In the genomic region with DNA sequence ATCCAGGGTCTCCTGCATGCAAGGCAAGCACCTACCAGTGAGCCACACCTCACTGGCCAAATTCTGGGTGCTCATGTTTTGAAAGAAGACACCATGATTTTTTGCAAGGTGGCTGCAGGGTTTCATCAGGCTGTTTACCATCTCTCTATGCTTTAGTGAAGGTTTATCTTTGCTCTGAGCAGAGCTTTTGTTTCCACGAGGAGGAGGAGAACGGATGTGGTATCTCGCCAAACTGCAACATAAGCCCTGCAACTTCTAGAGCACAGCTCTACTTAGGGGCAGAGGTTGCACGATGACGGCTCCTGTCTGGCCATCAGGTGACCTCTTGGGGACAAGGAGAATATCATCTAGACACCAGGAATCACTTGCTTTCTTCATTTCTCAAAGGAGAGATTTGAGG, we compare ENCODE assay signal across 20 mouse cellular contexts.
A peak's percentile ranks its signal among the peaks of the same experiment; 100 is the strongest.
DNase-seq lines count a peak whose midpoint lies in the region; ATAC-seq and TF ChIP-seq lines count a peak whose summit lies in the region.
"Had no signal": no experiment of that assay in that cellular context is flagged by ENCODE, and none has a peak within 500 bp of the region (broad histone marks: within the 10 kb centered on the region; RNA-seq: fewer than 3 reads in every experiment).

No protein-coding gene starts in this region.

- no peaks in the 10 kb centered on the region for H3K36me3 ChIP-seq in hindbrain, postnatal 0 days (ENCODE audit: insufficient read depth, low read length)
- H3K36me3 ChIP-seq in liver, embryonic 11.5 days (ENCODE audit: control insufficient read depth, insufficient read depth, low read length): no peaks in the 10 kb centered on the region
- H3K36me3 ChIP-seq: embryonic facial prominence, embryonic 12.5 days; heart, embryonic 10.5 days; hindbrain, embryonic 12.5 days had no signal

- peak; percentile 24 for DNase-seq in thymus, postnatal 0 days (ENCODE audit: low spot score)
- DNase-seq in thymus, postnatal 4 days: no peak
- DNase-seq in hindbrain, postnatal 0 days (ENCODE audit: low spot score): no peak
- DNase-seq in liver, embryonic 11.5 days (ENCODE audit: low spot score): no peak
- DNase-seq in layer of hippocampus, adult 8-10 months (ENCODE audit: low spot score in 2 of 2): no peak
- DNase-seq: adrenal gland, adult 2 months; adrenal gland, postnatal 25 days; cerebellum, adult 2 months; cerebellum, postnatal 14 days; embryo, embryonic 11 days; gastrocnemius, postnatal 10 days; heart, adult 18-20 months; heart, postnatal 10 days; heart, postnatal 4 days had no signal

- no peak for TF ChIP-seq CTCF in olfactory bulb, adult 2 months (IDR thresholded peaks at IDR 0.05; ENCODE audit: insufficient read depth, low read depth, low read length)
- no peak for TF ChIP-seq CTCF in hindbrain, postnatal 0 days (IDR thresholded peaks at IDR 0.05; ENCODE audit: low read depth)

- no peaks in the 10 kb centered on the region for H3K9me3 ChIP-seq in hindbrain, postnatal 0 days (ENCODE audit: low read length)
- H3K9me3 ChIP-seq in liver, embryonic 11.5 days (ENCODE audit: control insufficient read depth, low read length): no peaks in the 10 kb centered on the region
- H3K9me3 ChIP-seq: embryonic facial prominence, embryonic 12.5 days; heart, embryonic 10.5 days; hindbrain, embryonic 12.5 days had no signal

- peak overlapping the region; percentile 85; the same call in 1 of the 2 replicates for H3K27ac ChIP-seq in brown adipose tissue, adult 24 weeks (replicated peaks; ENCODE audit: low read depth, low read length)
- H3K27ac ChIP-seq in olfactory bulb, adult 2 months (ENCODE audit: insufficient read depth, low read depth, low read length): peak overlapping the region; percentile 93
- H3K27ac ChIP-seq in hindbrain, postnatal 0 days: no peak overlapping the region
- no peak overlapping the region for H3K27ac ChIP-seq in liver, embryonic 11.5 days (ENCODE audit: low read depth, low read length)
- H3K27ac ChIP-seq: embryonic facial prominence, embryonic 12.5 days; heart, embryonic 10.5 days; hindbrain, embryonic 12.5 days had no signal

- WGBS in olfactory bulb, adult 2 months: 54% methylated on average over 5 of the region's 5 CpGs
- WGBS in hindbrain, postnatal 0 days: 89% methylated on average over 5 of the region's 5 CpGs
- 77% methylated on average over 5 of the region's 5 CpGs for WGBS in liver, embryonic 11.5 days

- H3K4me1 ChIP-seq in brown adipose tissue, adult 24 weeks (ENCODE audit: control insufficient read depth, insufficient read depth, insufficient read length, low read length): peaks cover 11% of the 10 kb centered on the region; the same call in 1 of the 2 replicates
- H3K4me1 ChIP-seq in olfactory bulb, adult 2 months (ENCODE audit: control insufficient read depth, insufficient read depth, low read length): peaks cover 9% of the 10 kb centered on the region
- H3K4me1 ChIP-seq in hindbrain, postnatal 0 days (ENCODE audit: insufficient read depth, low read length): no peaks in the 10 kb centered on the region
- no peaks in the 10 kb centered on the region; the same call in 1 of the 2 replicates for H3K4me1 ChIP-seq in liver, embryonic 11.5 days (replicated peaks; ENCODE audit: control insufficient read depth, insufficient read depth, low read length)
- H3K4me1 ChIP-seq: hindbrain, embryonic 12.5 days had no signal

- no peak overlapping the region for H3K9ac ChIP-seq in hindbrain, postnatal 0 days (replicated peaks; ENCODE audit: low read length)
- no peak overlapping the region for H3K9ac ChIP-seq in liver, embryonic 11.5 days (ENCODE audit: low read depth, low read length)
- H3K9ac ChIP-seq: embryonic facial prominence, embryonic 12.5 days; hindbrain, embryonic 12.5 days had no signal

- H3K4me2 ChIP-seq in hindbrain, postnatal 0 days (ENCODE audit: low read depth, low read length): no peak overlapping the region
- no peak overlapping the region for H3K4me2 ChIP-seq in liver, embryonic 11.5 days
- H3K4me2 ChIP-seq: embryonic facial prominence, embryonic 12.5 days; hindbrain, embryonic 12.5 days had no signal

- TF ChIP-seq POLR2A in olfactory bulb, adult 2 months (IDR thresholded peaks at IDR 0.05; ENCODE audit: insufficient read depth, low read depth, low read length): no peak

- no peak for ATAC-seq in hindbrain, postnatal 0 days
- no peak for ATAC-seq in liver, embryonic 11.5 days (replicated peaks; ENCODE audit: low FRiP score)
- ATAC-seq: hindbrain, embryonic 16.5 days had no signal

- no peak overlapping the region for H3K4me3 ChIP-seq in brown adipose tissue, adult 24 weeks (ENCODE audit: insufficient read depth, low read depth, low read length)
- H3K4me3 ChIP-seq in olfactory bulb, adult 2 months (ENCODE audit: insufficient read depth, low read depth, low read length): no peak overlapping the region
- H3K4me3 ChIP-seq in hindbrain, postnatal 0 days (ENCODE audit: low read length): no peak overlapping the region
- no peak overlapping the region for H3K4me3 ChIP-seq in liver, embryonic 11.5 days (ENCODE audit: low read depth, low read length)
- H3K4me3 ChIP-seq: embryonic facial prominence, embryonic 12.5 days; heart, embryonic 10.5 days; hindbrain, embryonic 12.5 days had no signal

- H3K27me3 ChIP-seq in hindbrain, postnatal 0 days (ENCODE audit: insufficient read depth, low read length): no peaks in the 10 kb centered on the region
- H3K27me3 ChIP-seq in liver, embryonic 11.5 days (replicated peaks; ENCODE audit: control insufficient read depth, insufficient read depth, low read length): no peaks in the 10 kb centered on the region
- H3K27me3 ChIP-seq: embryonic facial prominence, embryonic 12.5 days; hindbrain, embryonic 12.5 days had no signal

Comparison
In these comparisons a context has a peak if more than half of its experiments do, and no peak if none do; other contexts are left out.
1. H3K27ac ChIP-seq: peak in brown adipose tissue, adult 24 weeks (single experiment) and olfactory bulb, adult 2 months (single experiment); none in hindbrain, postnatal 0 days (single experiment) and liver, embryonic 11.5 days (single experiment).